Mouse (Mus musculus): ENCODE measurements around the gene Slfn8.

DNA sequence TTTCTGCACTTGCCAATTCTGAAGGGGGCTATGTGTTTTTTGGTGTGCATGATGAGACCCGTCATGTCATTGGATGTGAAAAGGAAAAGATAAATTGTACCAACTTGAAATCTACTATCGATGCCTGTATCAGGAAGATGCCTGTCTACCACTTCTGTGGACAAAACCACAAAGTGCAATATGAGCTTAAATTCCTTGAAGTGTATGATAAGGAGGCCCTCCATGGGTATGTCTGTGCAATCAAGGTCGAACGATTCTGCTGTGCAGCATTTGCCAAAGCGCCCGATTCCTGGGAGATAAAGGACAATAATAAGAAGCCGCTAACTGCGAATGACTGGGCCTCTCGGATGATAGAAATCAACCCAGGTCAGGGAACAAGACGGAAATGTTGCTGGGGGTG lies 63.7 kb downstream of the Slfn8 start:
- TF ChIP-seq EP300 (optimal IDR thresholded peaks at IDR 0.05), result no peak
- TF ChIP-seq CTCF (IDR thresholded peaks at IDR 0.05; ENCODE audit: low read depth), result no peak

All from stomach, postnatal 0 days (tissue).